Mouse (Mus musculus) layer of hippocampus, adult 6 months (tissue): ENCODE measurements around the gene Gm973. TPM values are rescaled to one million over a fixed set of nuclear protein-coding genes. Genes with fewer than 3 reads are reported as not detected.

Experiments
- long read RNA-seq, 2 experiments: library from polyadenylated mRNA; unstranded; transcript quantifications; one replicate each; pipeline ENCODE4 v2.0.0; 2019 to 2020
- polyA plus RNA-seq: library from polyadenylated mRNA; unstranded; fragments of <200 nt; fragmentation: Nextera tagmentation; gene quantifications from 2 replicates; pipeline ENCODE4 v1.2.3, GENCODE M21; 2021

The Gm973 gene
- 8.5 and 12.4 TPM in 2 replicates for polyA plus RNA-seq
- long read RNA-seq, experiment 1, partial matches to known transcripts: 6 of 18 reads
- long read RNA-seq, experiment 1, other reads (novel, unspliced or antisense): 12 of 18 reads
- long read RNA-seq, experiment 2, partial matches to known transcripts: 14 of 39 reads
- long read RNA-seq, experiment 2, other reads (novel, unspliced or antisense): 25 of 39 reads

GRCm38 (mm10) chr1:59516026-59516917 lies at the start of gene Gm973:
Gene Gm973, plus strand, starts transcription at chr1:59516264.

GRCm38 (mm10) chr1:59482331-59482695 lies 33.8 kb upstream of the Gm973 start, which contains the start of gene Fzd7:
Gene Fzd7, plus strand, starts transcription at chr1:59482424.

GRCm38 (mm10) chr1:59670641-59671168 lies 154.6 kb downstream of the Gm973 start, which contains the start of gene Sumo1:
Gene Sumo1, minus strand, starts transcription at chr1:59670834.

GRCm38 (mm10) chr1:59684819-59685755 lies 169.0 kb downstream of the Gm973 start, which contains the start of gene Nop58:
Gene Nop58, plus strand, starts transcription at chr1:59684971.

Other genes with a start within 250 kb of the Gm973 start
- gene Fzd7, start 33.8 kb upstream of the Gm973 start, polyA plus RNA-seq: 1.7 and 2.0 TPM in 2 replicates
- gene Sumo1, start 154.6 kb downstream of the Gm973 start, polyA plus RNA-seq: 297 and 301 TPM in 2 replicates
- 48.0 and 53.6 TPM in 2 replicates for gene Nop58, start 168.7 kb downstream of the Gm973 start, polyA plus RNA-seq
- 9.2 and 10.6 TPM in 2 replicates for gene Bmpr2, start 247.1 kb downstream of the Gm973 start, polyA plus RNA-seq